Mouse (Mus musculus): Measurements from ENCODE around the gene Klra4.
"Not testable (repeated sequence)": the region's sequence is repeated elsewhere in the genome, so short reads cannot be mapped to it uniquely, and the experiment has no call there.

DNA sequence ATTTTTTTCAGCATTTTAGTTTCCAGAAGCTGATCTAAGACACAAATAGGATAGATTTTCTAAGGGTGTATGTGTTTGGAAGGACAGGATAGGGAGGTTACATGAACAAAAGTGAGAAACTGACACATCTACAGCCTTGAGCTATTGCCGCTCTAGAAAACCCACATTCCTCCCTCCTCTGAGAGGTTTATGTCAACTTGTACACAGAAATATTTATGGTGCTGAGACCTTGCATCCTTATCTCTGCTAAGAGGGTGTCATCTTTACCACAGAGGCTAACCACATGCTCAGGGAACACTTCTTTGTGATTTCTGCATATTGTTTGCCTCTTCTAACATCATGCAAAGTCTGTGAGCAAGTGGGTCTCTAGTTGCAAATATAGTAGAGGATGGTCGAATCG, 35.7 kb upstream of the Klra4 start:
- not testable (repeated sequence) for TF ChIP-seq CTCF (IDR thresholded peaks at IDR 0.05 in 2 of 3, conservative IDR thresholded peaks at IDR 0.05 in 1 of 3; ENCODE audit: control insufficient read depth in 1 of 3, insufficient read depth in 1 of 3, low read depth in 2 of 3, low read length in 3 of 3, poor library complexity in 1 of 3, severe bottlenecking in 1 of 3); POLR2AphosphoS5 (IDR thresholded peaks at IDR 0.05; ENCODE audit: borderline replicate concordance, low read depth, low read length); UBTF (IDR thresholded peaks at IDR 0.05; ENCODE audit: borderline replicate concordance, insufficient read depth, low read depth, low read length); E2F4 (IDR thresholded peaks at IDR 0.05; ENCODE audit: borderline replicate concordance, low read depth, low read length)
